Mouse (Mus musculus): ENCODE measurements around the gene Pgbd1.

GRCm38 (mm10) chr13:21447856-21448614 is 7.2 kb upstream of the Pgbd1 start:
- TF ChIP-seq CTCF (IDR thresholded peaks at IDR 0.05; ENCODE audit: borderline replicate concordance, control insufficient read depth, extremely low read depth, insufficient read depth, low read length, poor library complexity) (no peak), POLR2A (IDR thresholded peaks at IDR 0.05; ENCODE audit: control insufficient read depth, extremely low read depth, insufficient read depth, low read length, poor library complexity) (no peak)

Measured in thymus, adult 2 months (tissue).